Mouse (Mus musculus): ENCODE results near the gene 4933411K16Rik.

GRCm38 (mm10) chr19:42036357-42036756 is 15.7 kb upstream of the 4933411K16Rik start:
- TF ChIP-seq CTCF (IDR thresholded peaks at IDR 0.05; ENCODE audit: control insufficient read depth, insufficient read depth, insufficient read length): no peak
- no peak for TF ChIP-seq MYOG (IDR thresholded peaks at IDR 0.05; ENCODE audit: control insufficient read depth, extremely low read depth, insufficient read length)
- TF ChIP-seq USF1 (IDR thresholded peaks at IDR 0.05; ENCODE audit: low read depth): no peak
- no peak for TF ChIP-seq MYOD1 (IDR thresholded peaks at IDR 0.05; ENCODE audit: control insufficient read depth, insufficient read length, low read depth)
- no peak for TF ChIP-seq CEBPB (IDR thresholded peaks at IDR 0.05; ENCODE audit: low read depth)
- TF ChIP-seq MAX (IDR thresholded peaks at IDR 0.05): no peak
